Mouse (Mus musculus) adrenal gland, adult 18-20 months (tissue): ENCODE data around the gene Abca3. TPM values are rescaled to one million over a fixed set of nuclear protein-coding genes. Genes with fewer than 3 reads are reported as not detected.
A peak's percentile ranks its signal among the peaks of the same experiment; 100 is the strongest.
"Not testable (repeated sequence)": the region's sequence is repeated elsewhere in the genome, so short reads cannot be mapped to it uniquely, and the experiment has no call there.

Experiments used
- DNase-seq, 2 experiments: peaks; one replicate each; pipeline ENCODE4 v3.0.0; 2021 to 2022; ENCODE audit warnings: low spot score in 2 of 2
- total RNA-seq, 2 experiments: library from RNA; stranded (reverse); gene quantifications; 1 replicate in 1 of 2; 2 replicates in 1 of 2; pipeline ENCODE4 v1.2.3; 2021

Abca3 gene
- total RNA-seq, 2 experiments from 2014 or later: 23.2 to 27.7 TPM

GRCm38 (mm10) chr17:24378496-24378895 is 26.7 kb downstream of the Abca3 start:
- DNase-seq: peak in 1 of 2 experiments; percentile 16

DNA sequence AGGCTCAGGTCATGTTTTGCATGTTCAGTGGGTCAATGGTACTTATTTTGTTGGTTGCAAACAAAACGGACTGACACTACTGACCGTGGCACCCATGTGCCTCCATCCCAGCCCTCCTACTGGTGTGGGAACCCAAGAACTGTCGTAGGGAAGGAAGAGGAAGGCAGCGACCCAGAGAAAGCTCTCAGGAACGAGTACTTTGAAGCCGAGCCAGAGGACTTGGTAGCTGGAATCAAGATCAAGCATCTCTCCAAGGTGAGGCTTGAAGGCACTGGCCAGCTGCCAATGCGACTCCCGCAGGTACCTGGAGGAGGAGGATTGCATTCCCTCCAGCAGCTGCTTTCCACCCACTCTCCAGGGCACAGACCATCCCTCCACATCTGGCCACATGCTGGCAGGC is 32.0 kb downstream of the Abca3 start:
- DNase-seq: no peak

GRCm38 (mm10) chr17:24388711-24389110 is 37.0 kb downstream of the Abca3 start:
- DNase-seq: no peak

- peak; percentile 52 to 61 for DNase-seq
These were observed 38.1 kb downstream of the Abca3 start for GRCm38 (mm10) chr17:24389865-24390264.

GRCm38 (mm10) chr17:24391149-24391548 is 39.4 kb downstream of the Abca3 start:
- DNase-seq: no peak

DNA sequence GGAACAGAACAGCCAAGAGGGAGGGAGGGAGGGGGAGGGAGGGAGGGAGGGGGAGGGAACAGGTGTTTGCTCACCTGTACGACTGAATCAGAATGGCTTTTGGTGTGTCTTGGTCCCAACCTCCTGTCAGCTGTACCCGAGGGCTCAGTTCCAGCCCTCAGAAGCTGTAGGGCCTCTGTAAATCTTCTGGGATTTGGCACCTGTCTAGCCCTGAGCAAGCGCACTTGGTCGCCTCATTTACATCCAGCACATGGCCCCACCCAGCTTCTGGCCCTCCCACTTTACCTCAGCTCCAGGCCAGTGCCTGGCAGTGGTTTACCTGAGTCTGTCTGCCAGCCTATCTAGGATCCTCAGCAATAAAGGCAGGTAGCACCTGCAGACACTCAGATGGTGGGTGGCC is 41.8 kb downstream of the Abca3 start:
- DNase-seq: no peak

DNA sequence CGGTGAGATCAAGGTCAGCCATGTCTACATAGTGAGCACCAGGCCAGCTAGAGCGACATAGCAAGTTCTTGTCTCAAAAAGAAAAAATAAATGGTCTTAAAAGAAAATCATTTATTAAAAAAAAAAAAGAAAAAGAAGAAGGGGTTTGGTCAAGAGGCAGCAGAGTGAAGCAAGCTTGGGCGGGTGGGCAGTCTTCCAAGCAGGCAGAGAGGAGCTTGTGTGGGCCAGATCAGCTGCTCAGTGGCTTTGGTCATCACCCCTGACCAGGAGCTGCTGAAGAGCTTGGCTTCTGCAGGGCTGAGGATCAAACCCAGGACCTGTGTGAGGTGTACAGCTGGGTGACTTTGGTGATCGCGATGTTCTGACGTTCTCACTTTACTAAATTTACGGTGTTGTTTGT is 42.7 kb downstream of the Abca3 start:
- DNase-seq: no peak

- peak; percentile 54 to 65 for DNase-seq
These were observed 50.6 kb downstream of the Abca3 start for GRCm38 (mm10) chr17:24402371-24402770.

- DNase-seq: no peak
These were observed 55.5 kb downstream of the Abca3 start for GRCm38 (mm10) chr17:24407116-24407803.

DNA sequence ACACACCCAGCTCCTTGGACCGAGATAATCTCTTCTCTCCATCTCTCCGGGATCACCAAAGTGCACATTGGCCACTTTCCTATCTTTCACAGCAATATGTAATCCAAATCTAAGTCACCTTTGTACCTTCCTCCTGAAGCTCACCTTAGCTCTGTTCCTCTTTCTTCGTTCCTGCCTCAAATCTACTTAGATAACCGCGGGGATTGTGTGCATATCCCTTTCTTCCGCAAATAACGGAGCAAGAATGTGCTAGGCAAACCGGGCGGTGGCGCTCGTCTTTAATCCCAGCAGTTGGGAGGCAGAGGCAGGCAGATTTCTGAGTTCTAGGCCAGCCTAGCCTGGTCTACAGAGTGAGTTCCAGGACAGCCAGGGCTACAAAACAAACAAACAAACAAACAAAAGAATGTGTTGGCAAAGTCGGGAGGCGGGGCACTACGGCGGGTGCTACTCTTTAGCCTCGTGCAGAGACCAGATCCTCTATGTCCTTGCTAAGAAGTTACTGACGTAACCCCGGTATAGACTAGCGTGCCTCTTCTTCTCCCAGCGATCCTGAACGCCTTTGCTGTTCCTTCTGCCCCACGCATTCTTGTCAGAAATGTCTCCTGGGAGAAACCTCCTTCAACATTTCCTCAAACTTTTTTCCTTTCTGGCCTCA is 61.9 kb downstream of the Abca3 start:
- DNase-seq: no peak

- peak; percentile 81 to 85 for DNase-seq
These were observed 62.7 kb downstream of the Abca3 start, which contains the start of gene Rnps1 for GRCm38 (mm10) chr17:24414230-24414976. Rnps1 (plus strand) TSS chr17:24414565.

DNA sequence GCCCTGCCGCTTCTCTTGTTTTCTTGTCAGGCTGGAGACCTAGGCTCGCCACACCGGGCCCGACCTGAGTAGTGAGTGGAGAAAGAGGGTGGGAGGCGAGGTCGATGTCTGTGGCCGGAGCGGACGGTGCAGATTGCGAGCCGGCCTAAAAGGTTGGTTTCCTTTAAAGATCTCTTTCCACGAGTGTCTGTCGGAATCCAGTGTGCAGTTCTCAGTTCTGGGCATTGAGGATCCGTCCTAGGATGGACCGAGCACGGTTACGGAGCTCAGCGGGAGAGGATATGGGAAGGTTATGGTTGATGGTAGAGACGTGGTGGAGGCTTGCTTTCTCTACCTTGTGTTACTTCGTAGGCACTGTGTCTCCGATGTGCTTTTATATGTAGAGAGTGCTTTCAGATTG is 63.3 kb downstream of the Abca3 start:
- DNase-seq: no peak

- no peak for DNase-seq
These were observed 64.4 kb downstream of the Abca3 start for GRCm38 (mm10) chr17:24416051-24416652.

- DNase-seq: no peak
These were observed 71.4 kb downstream of the Abca3 start for GRCm38 (mm10) chr17:24423114-24423513.

GRCm38 (mm10) chr17:24424489-24424888 is 72.7 kb downstream of the Abca3 start:
- no peak for DNase-seq

- DNase-seq: not testable (repeated sequence)
These were observed 73.6 kb downstream of the Abca3 start for GRCm38 (mm10) chr17:24425326-24425725.

DNA sequence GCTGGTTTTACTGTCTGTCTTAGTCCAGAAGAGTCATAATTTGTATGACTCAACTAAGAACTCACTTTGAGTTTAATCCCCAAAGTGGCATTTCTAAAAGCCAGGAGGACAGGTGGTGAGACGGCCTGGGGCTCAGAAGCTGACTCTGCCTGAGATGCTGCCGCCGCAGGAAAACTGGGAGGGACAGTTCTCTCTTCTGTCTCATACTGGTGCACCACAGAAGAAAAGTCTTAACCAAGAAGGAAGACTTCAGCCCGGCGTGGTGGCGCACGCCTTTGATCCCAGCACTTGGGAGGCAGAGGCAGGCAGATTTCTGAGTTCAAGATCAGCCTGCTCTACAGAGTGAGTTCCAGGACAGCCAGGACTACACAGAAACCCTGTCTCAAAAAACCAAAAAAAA is 74.2 kb downstream of the Abca3 start:
- no peak for DNase-seq

DNA sequence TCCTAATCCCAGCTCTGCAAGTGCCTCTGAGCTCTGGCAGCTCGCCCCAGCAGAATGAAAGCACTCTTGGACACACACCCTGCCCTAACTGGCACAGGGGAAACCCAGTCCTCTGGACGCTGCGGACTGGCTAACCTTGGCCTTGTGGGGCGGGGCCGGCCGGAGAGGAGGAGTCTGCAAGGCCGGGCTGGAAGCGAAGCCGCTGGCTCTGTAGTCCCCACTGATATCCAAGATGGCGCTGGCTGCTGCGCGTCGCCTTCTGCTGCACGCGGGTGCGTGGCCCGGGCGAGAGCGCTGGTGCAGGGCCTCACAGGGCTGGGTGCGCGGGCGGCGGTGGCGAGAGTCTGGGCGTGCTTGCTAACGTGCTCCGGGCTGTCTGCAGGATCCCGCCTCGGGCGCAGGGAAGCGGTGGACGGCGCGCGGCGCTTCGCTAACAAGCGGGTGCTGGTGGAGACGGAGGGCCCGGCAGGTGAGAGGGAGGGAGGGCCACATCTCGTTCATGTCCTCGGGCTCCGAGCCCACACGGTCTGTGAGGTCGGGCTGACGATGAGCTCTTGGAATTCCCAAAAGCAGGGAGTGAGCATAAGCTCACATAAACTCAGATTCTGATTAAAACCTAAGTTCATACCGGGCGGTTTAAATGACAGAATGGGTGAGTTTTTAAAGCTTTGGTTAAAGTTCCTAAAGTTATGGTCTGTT is 74.9 kb downstream of the Abca3 start, which contains the start of gene Eci1:
TSS of gene Eci1 (plus strand) at position 171 of the 699 bp plus-strand sequence.
- DNase-seq: peak; percentile 93 to 97

GRCm38 (mm10) chr17:24427170-24427557 is 75.4 kb downstream of the Abca3 start:
- DNase-seq: no peak

- no peak for DNase-seq
These were observed 77.6 kb downstream of the Abca3 start for GRCm38 (mm10) chr17:24429201-24429983.
